Mouse (Mus musculus): Measurements from ENCODE around the gene Rnf130. TPM values are rescaled to one million over a fixed set of nuclear protein-coding genes. Genes with fewer than 3 reads are reported as not detected.

The Rnf130 gene
- polyA plus RNA-seq, 1 experiment from 2014 or later, result 75.0 TPM

DNA sequence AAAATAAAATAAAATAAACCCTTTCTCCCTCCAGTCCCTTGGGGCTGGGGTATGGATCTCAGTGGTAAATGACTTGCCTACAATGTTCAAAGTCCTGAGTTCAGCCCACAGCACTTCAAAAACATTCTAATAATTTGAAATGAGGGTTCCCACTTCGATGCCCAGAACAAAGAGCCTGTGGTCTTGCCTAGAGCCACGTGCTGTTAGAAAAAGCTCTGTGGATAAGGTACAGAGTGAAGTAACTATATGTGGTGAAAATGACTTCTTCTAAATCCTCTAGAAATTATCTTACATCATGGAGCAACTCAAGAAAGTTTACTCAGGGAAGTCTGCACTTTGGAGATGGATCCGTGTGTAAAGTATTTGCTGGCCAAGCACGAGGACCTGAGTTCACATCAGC is 43.1 kb upstream of the Rnf130 start:
- Histone ChIP-seq H3K4me3 (ENCODE audit: low read depth, low read length) (no peak overlapping the region), H3K36me3 (replicated peaks; ENCODE audit: insufficient read depth, low read length) (no peaks in the 10 kb centered on the region), H3K9me3 (ENCODE audit: low read length) (no peaks in the 10 kb centered on the region), H3K27ac (ENCODE audit: low read depth) (peak overlapping the region; percentile 70), H3K9ac (replicated peaks) (no peak overlapping the region; the same call in 1 of the 2 replicates), H3K4me1 (ENCODE audit: insufficient read depth) (peaks cover 37% of the 10 kb centered on the region), H3K4me2 (ENCODE audit: low read depth, low read length) (peak overlapping the region; percentile 52), H3K27me3 (ENCODE audit: insufficient read depth, low read length) (no peaks in the 10 kb centered on the region)
- WGBS (ENCODE audit: insufficient replicate concordance), result 46% methylated on average over 4 of the region's 4 CpGs
- ATAC-seq (peak; percentile 2; the same call in 1 of the 2 replicates), DNase-seq (no peak)
- no peak for TF ChIP-seq EP300 (IDR thresholded peaks at IDR 0.05; ENCODE audit: low read depth)

DNA sequence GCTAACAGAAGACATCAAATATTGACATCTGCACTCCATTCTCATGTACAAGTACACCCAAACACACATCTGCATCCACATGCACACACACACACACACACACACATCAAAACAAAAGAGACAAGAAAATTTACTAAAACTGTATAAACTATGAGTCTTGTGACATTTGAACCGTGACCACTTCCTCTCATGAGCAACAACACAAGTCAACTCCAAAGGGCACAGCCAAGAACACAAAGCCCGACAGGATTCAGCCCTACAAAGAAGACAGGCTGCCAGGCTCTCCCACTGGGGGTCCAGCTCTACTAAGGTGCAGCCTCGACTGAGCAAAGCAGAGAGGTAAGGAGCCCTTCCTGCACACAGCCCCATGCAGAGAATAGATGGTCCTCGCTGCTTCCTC is 42.3 kb upstream of the Rnf130 start:
- Histone ChIP-seq H3K27ac (ENCODE audit: low read depth) (peak overlapping the region; percentile 70), H3K9me3 (ENCODE audit: low read length) (no peaks in the 10 kb centered on the region), H3K4me3 (ENCODE audit: low read depth, low read length) (no peak overlapping the region), H3K36me3 (replicated peaks; ENCODE audit: insufficient read depth, low read length) (no peaks in the 10 kb centered on the region), H3K4me2 (ENCODE audit: low read depth, low read length) (no peak overlapping the region), H3K4me1 (ENCODE audit: insufficient read depth) (peaks cover 37% of the 10 kb centered on the region), H3K9ac (replicated peaks) (no peak overlapping the region), H3K27me3 (ENCODE audit: insufficient read depth, low read length) (no peaks in the 10 kb centered on the region)
- DNase-seq, result no peak
- ATAC-seq, result no peak
- WGBS (ENCODE audit: insufficient replicate concordance), result 31% methylated on average over 4 of the region's 4 CpGs
- TF ChIP-seq EP300 (IDR thresholded peaks at IDR 0.05; ENCODE audit: low read depth) (no peak), CTCF (IDR thresholded peaks at IDR 0.05; ENCODE audit: low read depth) (no peak)

DNA sequence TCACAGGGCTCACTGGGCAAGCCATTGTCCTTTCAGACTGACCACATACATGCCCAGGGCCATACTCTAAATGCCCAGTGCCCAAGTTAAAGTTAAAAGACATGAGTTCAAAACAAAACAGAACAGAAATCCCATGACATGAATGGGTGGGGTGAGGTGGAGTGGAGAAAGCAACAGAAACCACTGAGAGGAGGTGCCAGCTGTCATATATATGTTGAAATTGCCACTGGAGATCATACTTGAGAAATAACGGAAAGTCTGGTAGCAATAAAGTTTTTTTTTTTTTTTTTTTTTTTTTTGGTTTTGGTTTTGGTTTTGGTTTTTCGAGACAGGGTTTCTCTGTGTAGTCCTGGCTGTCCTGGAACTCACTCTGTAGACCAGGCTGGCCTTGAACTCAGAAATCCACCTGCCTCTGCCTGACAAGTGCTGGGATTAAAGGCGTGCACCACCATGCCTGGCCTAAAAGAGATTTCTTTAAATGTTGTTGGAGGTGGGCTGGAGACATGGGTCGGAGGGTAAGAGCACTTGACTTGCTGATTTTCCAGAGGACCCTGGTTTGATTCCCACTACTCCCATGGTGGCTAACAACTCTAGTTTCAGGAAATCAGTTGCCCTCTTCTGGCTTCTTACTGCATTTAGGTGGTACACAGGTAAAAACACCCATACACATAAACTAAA is 41.1 kb upstream of the Rnf130 start:
- H3K9ac ChIP-seq (replicated peaks), result no peak overlapping the region
- peaks cover 37% of the 10 kb centered on the region for H3K4me1 ChIP-seq (ENCODE audit: insufficient read depth)
- no peaks in the 10 kb centered on the region for H3K36me3 ChIP-seq (replicated peaks; ENCODE audit: insufficient read depth, low read length)
- H3K4me3 ChIP-seq (ENCODE audit: low read depth, low read length), result no peak overlapping the region
- H3K27me3 ChIP-seq (ENCODE audit: insufficient read depth, low read length), result no peaks in the 10 kb centered on the region
- TF ChIP-seq EP300 (IDR thresholded peaks at IDR 0.05; ENCODE audit: low read depth), result no peak
- TF ChIP-seq CTCF (IDR thresholded peaks at IDR 0.05; ENCODE audit: low read depth), result no peak
- H3K27ac ChIP-seq (ENCODE audit: low read depth), result peak overlapping the region; percentile 71
- DNase-seq, result no peak
- ATAC-seq, result no peak
- 60% methylated on average over 4 of the region's 4 CpGs for WGBS (ENCODE audit: insufficient replicate concordance)
- H3K4me2 ChIP-seq (ENCODE audit: low read depth, low read length), result peak overlapping the region; percentile 38; the same call in 1 of the 2 replicates
- H3K9me3 ChIP-seq (ENCODE audit: low read length), result no peaks in the 10 kb centered on the region

DNA sequence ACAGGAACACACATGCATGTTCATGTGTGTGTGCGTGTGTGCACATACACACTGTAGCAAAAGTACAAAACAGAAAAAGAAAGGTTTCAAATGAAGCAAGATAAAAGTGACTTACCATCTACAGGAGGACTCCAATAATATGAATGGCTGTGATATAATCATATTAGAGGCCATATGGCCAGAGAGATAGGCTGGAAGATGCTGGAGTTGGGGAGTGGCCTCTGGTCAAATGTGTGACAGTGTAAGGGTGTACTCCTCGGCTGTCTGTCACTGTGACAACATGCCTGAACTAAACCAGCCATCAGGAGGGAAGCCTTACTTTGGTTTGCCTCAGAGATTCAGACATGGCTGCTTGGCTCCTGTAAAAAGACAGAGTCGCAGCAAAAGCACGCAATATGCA is 40.1 kb upstream of the Rnf130 start:
- no peaks in the 10 kb centered on the region for H3K36me3 ChIP-seq (replicated peaks; ENCODE audit: insufficient read depth, low read length)
- ATAC-seq (peak; percentile 74), DNase-seq (peak; percentile 29)
- H3K4me2 ChIP-seq (ENCODE audit: low read depth, low read length), result peak overlapping the region; percentile 51
- peak overlapping the region; percentile 71 for H3K27ac ChIP-seq (ENCODE audit: low read depth)
- no peak for TF ChIP-seq CTCF (IDR thresholded peaks at IDR 0.05; ENCODE audit: low read depth)
- TF ChIP-seq EP300 (IDR thresholded peaks at IDR 0.05; ENCODE audit: low read depth), result peak; percentile 88
- no peak overlapping the region for H3K9ac ChIP-seq (replicated peaks)
- H3K4me3 ChIP-seq (ENCODE audit: low read depth, low read length), result no peak overlapping the region
- no peaks in the 10 kb centered on the region for H3K9me3 ChIP-seq (ENCODE audit: low read length)
- H3K4me1 ChIP-seq (ENCODE audit: insufficient read depth), result peaks cover 35% of the 10 kb centered on the region
- H3K27me3 ChIP-seq (ENCODE audit: insufficient read depth, low read length), result no peaks in the 10 kb centered on the region
- WGBS (ENCODE audit: insufficient replicate concordance), result 56% methylated on average over 4 of the region's 4 CpGs

DNA sequence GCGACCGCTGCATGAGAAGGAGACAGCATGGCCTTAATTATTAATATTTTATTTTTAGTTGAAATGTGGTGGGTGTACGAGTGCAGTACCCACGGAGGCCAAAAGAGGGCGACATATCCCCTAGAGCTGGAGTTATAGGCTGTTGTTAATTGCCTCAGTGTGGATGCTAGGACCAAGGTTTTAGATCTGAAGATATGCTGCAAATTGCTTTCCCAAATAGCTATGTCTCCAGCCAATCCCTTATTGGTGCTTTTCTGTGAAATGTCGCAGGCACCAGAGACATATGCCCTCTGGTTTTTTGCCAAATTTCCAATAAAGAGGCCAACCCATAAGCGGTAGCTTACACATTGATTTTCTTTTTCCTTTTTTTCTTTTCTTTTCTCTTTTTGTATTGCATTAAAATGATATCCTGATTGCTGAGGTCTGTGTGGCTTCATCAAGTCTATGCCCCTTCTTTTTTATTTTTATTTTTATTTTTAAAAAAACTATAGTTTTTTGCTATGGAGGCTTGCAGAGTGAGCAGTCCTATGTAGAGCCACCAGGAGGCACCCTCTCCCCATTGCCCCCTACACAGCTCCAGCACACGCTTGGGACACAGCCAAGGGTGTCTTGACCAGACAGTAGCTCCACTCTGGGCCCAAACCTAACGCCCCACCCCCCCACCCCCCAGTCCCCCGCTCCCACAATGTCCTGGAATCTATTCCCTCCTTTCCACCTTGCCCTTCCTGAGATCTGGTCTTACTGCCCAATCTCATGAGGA is 38.7 kb upstream of the Rnf130 start:
- 20% methylated on average over 10 of the region's 10 CpGs for WGBS (ENCODE audit: insufficient replicate concordance)
- Histone ChIP-seq H3K27ac (ENCODE audit: low read depth) (no peak overlapping the region), H3K4me3 (ENCODE audit: low read depth, low read length) (no peak overlapping the region), H3K9me3 (ENCODE audit: low read length) (no peaks in the 10 kb centered on the region), H3K4me2 (ENCODE audit: low read depth, low read length) (no peak overlapping the region), H3K4me1 (ENCODE audit: insufficient read depth) (peaks cover 23% of the 10 kb centered on the region), H3K27me3 (ENCODE audit: insufficient read depth, low read length) (no peaks in the 10 kb centered on the region), H3K9ac (replicated peaks) (no peak overlapping the region), H3K36me3 (replicated peaks; ENCODE audit: insufficient read depth, low read length) (no peaks in the 10 kb centered on the region)
- DNase-seq (peak; percentile 81), ATAC-seq (peak; percentile 73)
- TF ChIP-seq EP300 (IDR thresholded peaks at IDR 0.05; ENCODE audit: low read depth), result no peak
- TF ChIP-seq CTCF (IDR thresholded peaks at IDR 0.05; ENCODE audit: low read depth), result peak; percentile 96

DNA sequence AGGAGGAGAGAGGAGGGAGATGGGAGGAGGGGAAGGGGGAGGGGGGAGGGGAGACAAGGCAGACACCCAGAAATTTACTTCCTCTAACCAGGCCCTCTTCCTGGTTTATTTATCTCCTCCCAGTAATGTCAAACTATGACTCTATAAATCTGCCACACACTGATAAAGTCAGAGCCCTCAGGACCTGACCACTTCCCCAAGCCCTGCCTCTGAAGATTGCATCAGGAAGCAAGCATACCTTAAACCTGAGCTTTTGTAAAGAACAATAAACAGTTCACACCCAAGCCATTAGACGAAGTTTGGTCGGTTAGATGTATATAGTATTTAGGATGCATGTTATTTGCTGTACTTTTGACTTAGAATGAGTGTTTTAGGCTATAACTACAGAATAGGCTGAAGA is 30.6 kb upstream of the Rnf130 start:
- TF ChIP-seq EP300 (IDR thresholded peaks at IDR 0.05; ENCODE audit: low read depth), result no peak
- TF ChIP-seq CTCF (IDR thresholded peaks at IDR 0.05; ENCODE audit: low read depth), result no peak
- Histone ChIP-seq H3K9me3 (ENCODE audit: low read length) (no peaks in the 10 kb centered on the region), H3K36me3 (replicated peaks; ENCODE audit: insufficient read depth, low read length) (no peaks in the 10 kb centered on the region), H3K27ac (ENCODE audit: low read depth) (no peak overlapping the region), H3K27me3 (ENCODE audit: insufficient read depth, low read length) (no peaks in the 10 kb centered on the region), H3K4me3 (ENCODE audit: low read depth, low read length) (no peak overlapping the region), H3K4me2 (ENCODE audit: low read depth, low read length) (no peak overlapping the region), H3K4me1 (ENCODE audit: insufficient read depth) (peaks cover 21% of the 10 kb centered on the region), H3K9ac (replicated peaks) (no peak overlapping the region)
- ATAC-seq (peak; percentile 78), DNase-seq (no peak)
- 21% methylated on average over 2 of the region's 2 CpGs for WGBS (ENCODE audit: insufficient replicate concordance)

Data from liver, postnatal 0 days (tissue).